Mouse (Mus musculus): Measurements from ENCODE around the gene Mvd. TPM values are rescaled to one million over a fixed set of nuclear protein-coding genes. Genes with fewer than 3 reads are reported as not detected.

Gene Mvd
- polyA plus RNA-seq, 1 experiment from 2014 or later: 62.3 TPM

GRCm38 (mm10) chr8:122445203-122445602, 2.0 kb upstream of the Mvd start:
- no peak for ATAC-seq (replicated peaks)
- no peaks in the 10 kb centered on the region for H3K36me3 ChIP-seq (replicated peaks)
- no peaks in the 10 kb centered on the region for H3K27me3 ChIP-seq (replicated peaks)
- H3K4me3 ChIP-seq: peak overlapping the region; percentile 78; the same call in 1 of the 2 replicates
- WGBS: 69% methylated on average over 3 of the region's 3 CpGs
- H3K4me2 ChIP-seq: peak overlapping the region; percentile 72
- H3K4me1 ChIP-seq: peaks cover 30% of the 10 kb centered on the region
- no peak overlapping the region for H3K9ac ChIP-seq
- H3K27ac ChIP-seq: peak overlapping the region; percentile 98; the same call in 1 of the 2 replicates
- no peaks in the 10 kb centered on the region for H3K9me3 ChIP-seq

GRCm38 (mm10) chr8:122444058-122444748, 981 bp upstream of the Mvd start:
- peak; percentile 25; the same call in 1 of the 2 replicates for ATAC-seq (replicated peaks)
- 9% methylated on average over 19 of the region's 19 CpGs for WGBS

GRCm38 (mm10) chr8:122442781-122443180, 441 bp downstream of the Mvd start:
- WGBS: under 1% methylated on average over 12 of the region's 12 CpGs
- H3K27me3 ChIP-seq (replicated peaks): no peaks in the 10 kb centered on the region
- H3K27ac ChIP-seq: peak overlapping the region; percentile 87
- peak; percentile 25 for ATAC-seq (replicated peaks)
- peaks cover 5% of the 10 kb centered on the region; the same call in 1 of the 2 replicates for H3K36me3 ChIP-seq (replicated peaks)
- H3K4me2 ChIP-seq: peak overlapping the region; percentile 92
- H3K4me1 ChIP-seq: peaks cover 30% of the 10 kb centered on the region
- H3K9ac ChIP-seq: peak overlapping the region; percentile 79
- H3K9me3 ChIP-seq: no peaks in the 10 kb centered on the region
- peak overlapping the region; percentile 78 for H3K4me3 ChIP-seq

More at GRCm38 (mm10) chr8:122444058-122444748, 981 bp upstream of the Mvd start:
- H3K9me3 ChIP-seq: no peaks in the 10 kb centered on the region
- peak overlapping the region; percentile 98 for H3K27ac ChIP-seq
- peaks cover 30% of the 10 kb centered on the region for H3K4me1 ChIP-seq
- H3K9ac ChIP-seq: peak overlapping the region; percentile 94
- peak overlapping the region; percentile 72 for H3K4me2 ChIP-seq
- H3K4me3 ChIP-seq: peak overlapping the region; percentile 78
- no peaks in the 10 kb centered on the region; the same call in 1 of the 2 replicates for H3K36me3 ChIP-seq (replicated peaks)
- H3K27me3 ChIP-seq (replicated peaks): no peaks in the 10 kb centered on the region

GRCm38 (mm10) chr8:122442356-122442755, 866 bp downstream of the Mvd start:
- H3K4me1 ChIP-seq: peaks cover 30% of the 10 kb centered on the region
- H3K9ac ChIP-seq: peak overlapping the region; percentile 79
- peak overlapping the region; percentile 87 for H3K27ac ChIP-seq
- 12% methylated on average over 7 of the region's 7 CpGs for WGBS
- ATAC-seq (replicated peaks): no peak
- H3K9me3 ChIP-seq: no peaks in the 10 kb centered on the region
- H3K4me3 ChIP-seq: peak overlapping the region; percentile 78
- peak overlapping the region; percentile 92 for H3K4me2 ChIP-seq
- peaks cover 7% of the 10 kb centered on the region; the same call in 1 of the 2 replicates for H3K36me3 ChIP-seq (replicated peaks)
- no peaks in the 10 kb centered on the region for H3K27me3 ChIP-seq (replicated peaks)

DNA sequence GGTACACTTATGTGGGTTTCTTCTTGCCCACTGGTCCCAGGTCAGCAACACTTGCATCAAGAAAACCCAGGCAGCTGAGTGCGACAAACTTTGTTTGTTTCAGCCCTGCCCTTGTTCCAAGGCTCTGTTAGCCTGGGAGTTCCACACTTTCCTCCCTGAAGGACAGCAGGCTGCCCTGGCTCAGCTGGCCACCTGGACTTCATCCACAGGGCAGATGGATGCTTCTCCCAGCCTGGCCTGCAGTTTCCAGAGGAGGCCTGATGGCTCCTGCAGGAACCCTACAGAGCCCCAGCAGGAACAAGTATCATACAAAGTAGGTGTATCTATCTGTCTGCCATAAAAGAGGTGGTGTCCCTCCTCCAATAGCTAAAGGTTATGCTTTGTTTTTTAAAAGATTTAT, 1.9 kb downstream of the Mvd start:
- Histone ChIP-seq H3K4me3 (no peak overlapping the region), H3K27me3 (replicated peaks) (no peaks in the 10 kb centered on the region), H3K4me2 (no peak overlapping the region), H3K4me1 (peaks cover 30% of the 10 kb centered on the region), H3K9ac (no peak overlapping the region), H3K27ac (no peak overlapping the region), H3K9me3 (no peaks in the 10 kb centered on the region), H3K36me3 (replicated peaks) (peaks cover 12% of the 10 kb centered on the region; the same call in 1 of the 2 replicates)
- WGBS: 95% methylated on average over 1 of the region's 1 CpGs
- no peak for ATAC-seq (replicated peaks)

DNA sequence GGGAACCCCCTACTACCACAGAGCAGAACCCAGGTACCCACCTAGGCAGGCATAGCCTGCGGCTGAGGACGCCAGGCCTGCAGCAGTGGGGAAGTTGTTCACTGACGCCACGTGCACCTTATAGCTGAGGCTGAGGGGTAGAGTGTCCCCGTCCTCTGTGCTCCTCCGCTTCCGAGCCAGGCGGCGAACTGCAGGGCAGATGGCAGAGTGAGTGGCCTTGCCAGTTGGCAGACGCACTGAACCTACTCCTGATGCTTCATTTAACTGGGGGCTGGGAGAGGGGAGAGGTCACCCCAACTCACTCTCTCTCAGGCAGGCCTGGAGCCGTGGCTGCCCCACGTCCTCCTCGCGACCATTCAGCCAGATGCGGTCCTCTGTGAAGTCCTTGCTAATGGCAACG, 3.9 kb downstream of the Mvd start:
- Histone ChIP-seq H3K9ac (no peak overlapping the region), H3K27me3 (replicated peaks) (no peaks in the 10 kb centered on the region), H3K4me2 (no peak overlapping the region), H3K36me3 (replicated peaks) (peaks cover 25% of the 10 kb centered on the region), H3K27ac (no peak overlapping the region), H3K4me3 (no peak overlapping the region), H3K4me1 (peaks cover 14% of the 10 kb centered on the region), H3K9me3 (no peaks in the 10 kb centered on the region)
- no peak for ATAC-seq (replicated peaks)
- WGBS: 95% methylated on average over 16 of the region's 16 CpGs

DNA sequence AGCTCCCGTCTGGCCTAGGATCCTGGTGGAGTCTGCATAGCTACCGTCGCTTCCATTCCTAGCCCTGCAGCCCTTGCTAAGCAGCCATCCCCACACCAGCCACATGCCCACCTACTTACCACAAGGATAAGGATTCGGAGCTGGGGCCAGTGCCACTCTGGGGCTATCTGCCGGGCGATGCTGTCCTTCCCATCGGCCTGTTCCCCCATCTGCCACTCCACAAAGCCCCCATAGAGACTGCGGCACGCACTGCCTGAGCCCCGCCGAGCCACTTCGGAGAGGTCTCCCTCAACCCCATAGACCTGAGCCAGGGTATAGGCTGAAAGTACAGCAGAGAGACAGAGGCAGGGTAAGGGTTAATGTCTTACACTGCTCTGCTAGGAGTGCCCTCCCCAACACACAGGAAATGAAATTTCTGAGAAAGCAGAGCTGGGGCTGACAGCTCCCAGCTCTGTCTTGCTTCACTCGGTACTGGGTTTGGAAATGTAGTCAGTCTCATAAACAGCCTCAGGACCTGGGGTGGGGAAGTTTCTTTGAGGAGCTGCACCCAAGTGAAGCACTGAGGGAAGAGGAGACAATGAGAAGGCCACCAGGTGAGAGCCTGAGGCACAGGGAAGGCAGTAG, 5.4 kb downstream of the Mvd start:
- WGBS: 91% methylated on average over 13 of the region's 13 CpGs
- ATAC-seq (replicated peaks): no peak
- Histone ChIP-seq H3K36me3 (replicated peaks) (peaks cover 26% of the 10 kb centered on the region), H3K4me2 (no peak overlapping the region), H3K9ac (no peak overlapping the region), H3K27me3 (replicated peaks) (no peaks in the 10 kb centered on the region), H3K4me3 (no peak overlapping the region), H3K9me3 (no peaks in the 10 kb centered on the region), H3K4me1 (peaks cover 12% of the 10 kb centered on the region), H3K27ac (no peak overlapping the region)

DNA sequence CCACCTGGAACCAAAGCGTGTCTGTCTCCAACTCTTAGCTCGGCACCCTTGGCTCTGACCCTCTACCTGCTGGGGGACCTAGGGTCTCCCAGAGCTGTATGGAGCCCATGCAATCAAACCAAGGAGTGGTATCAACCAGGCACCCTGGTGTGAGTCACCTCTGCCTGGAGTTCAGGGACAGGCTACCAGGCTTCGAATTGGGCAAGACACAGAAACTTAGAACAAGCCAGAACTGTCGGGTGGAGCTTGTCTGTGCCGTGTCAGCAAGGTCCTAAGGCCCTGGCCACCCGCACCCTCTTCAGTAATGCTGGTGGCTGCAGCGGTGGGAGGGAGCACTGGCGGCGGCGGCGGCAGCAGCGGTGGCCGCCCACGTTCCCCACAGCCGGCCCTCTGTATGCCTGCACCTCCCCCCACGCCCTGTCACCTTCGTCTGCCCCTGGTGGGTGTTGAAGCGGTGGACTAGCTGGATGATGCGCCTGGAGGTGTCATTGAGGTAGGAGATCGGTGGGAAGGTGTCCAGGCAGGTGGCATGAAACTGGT, 6.6 kb downstream of the Mvd start:
- H3K9me3 ChIP-seq: no peaks in the 10 kb centered on the region
- no peaks in the 10 kb centered on the region for H3K27me3 ChIP-seq (replicated peaks)
- WGBS: 88% methylated on average over 20 of the region's 20 CpGs
- H3K4me3 ChIP-seq: no peak overlapping the region
- H3K27ac ChIP-seq: no peak overlapping the region
- no peak overlapping the region for H3K9ac ChIP-seq
- no peak overlapping the region for H3K4me2 ChIP-seq
- ATAC-seq (replicated peaks): no peak
- peaks cover 26% of the 10 kb centered on the region for H3K36me3 ChIP-seq (replicated peaks)
- H3K4me1 ChIP-seq: peaks cover 12% of the 10 kb centered on the region

DNA sequence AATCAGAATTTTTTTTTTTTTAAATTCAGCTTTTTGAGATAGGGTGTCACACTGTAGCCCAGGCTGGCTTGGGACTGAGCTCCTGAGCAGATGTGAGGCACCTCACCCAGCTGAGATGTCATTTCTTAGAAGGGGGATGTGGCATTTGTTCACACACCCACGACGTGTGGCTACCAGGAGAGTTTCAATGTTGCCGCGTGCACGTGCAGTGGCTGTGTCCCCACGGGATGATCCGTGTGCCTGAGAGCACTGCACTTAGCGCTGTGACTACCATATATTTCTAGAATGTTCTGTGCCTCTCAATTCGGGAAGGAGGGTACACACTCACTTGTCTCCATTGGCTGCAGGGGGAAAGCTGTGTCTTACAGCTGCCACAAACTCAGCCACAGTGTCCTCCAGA, 7.1 kb downstream of the Mvd start:
- 94% methylated on average over 9 of the region's 9 CpGs for WGBS
- no peaks in the 10 kb centered on the region for H3K9me3 ChIP-seq

GRCm38 (mm10) chr8:122435375-122435774, 7.8 kb downstream of the Mvd start:
- Histone ChIP-seq H3K27me3 (replicated peaks) (no peaks in the 10 kb centered on the region), H3K36me3 (replicated peaks) (peaks cover 26% of the 10 kb centered on the region), H3K4me2 (no peak overlapping the region)

More for the DNA sequence above, 7.1 kb downstream of the Mvd start:
- no peak for ATAC-seq (replicated peaks)
- Histone ChIP-seq H3K36me3 (replicated peaks) (peaks cover 26% of the 10 kb centered on the region), H3K27me3 (replicated peaks) (no peaks in the 10 kb centered on the region), H3K9ac (no peak overlapping the region), H3K4me3 (no peak overlapping the region), H3K4me2 (no peak overlapping the region), H3K4me1 (peaks cover 13% of the 10 kb centered on the region), H3K27ac (no peak overlapping the region)

GRCm38 (mm10) chr8:122433269-122433905, 9.8 kb downstream of the Mvd start:
- no peak overlapping the region for H3K4me2 ChIP-seq
- H3K27ac ChIP-seq: no peak overlapping the region
- H3K36me3 ChIP-seq (replicated peaks): peaks cover 26% of the 10 kb centered on the region
- no peak overlapping the region for H3K9ac ChIP-seq
- WGBS: 70% methylated on average over 11 of the region's 11 CpGs
- peak; percentile 25; the same call in 1 of the 2 replicates for ATAC-seq (replicated peaks)
- H3K27me3 ChIP-seq (replicated peaks): no peaks in the 10 kb centered on the region
- no peaks in the 10 kb centered on the region for H3K9me3 ChIP-seq
- peaks cover 13% of the 10 kb centered on the region for H3K4me1 ChIP-seq
- no peak overlapping the region for H3K4me3 ChIP-seq

More at GRCm38 (mm10) chr8:122435375-122435774, 7.8 kb downstream of the Mvd start:
- peaks cover 13% of the 10 kb centered on the region for H3K4me1 ChIP-seq
- H3K4me3 ChIP-seq: no peak overlapping the region
- 92% methylated on average over 6 of the region's 6 CpGs for WGBS
- no peak overlapping the region for H3K9ac ChIP-seq
- H3K27ac ChIP-seq: no peak overlapping the region
- no peaks in the 10 kb centered on the region for H3K9me3 ChIP-seq
- ATAC-seq (replicated peaks): no peak

Data from midbrain, embryonic 15.5 days (tissue).